Mouse (Mus musculus) kidney, embryonic 14.5 days (tissue): ENCODE measurements at regions not wholly inside any gene's neighbourhood (a gene's known extent, or its start where the extent isn't known, plus 50 kb on each side); places are given as distances from the start of the nearest gene placed in this dataset.

Source experiments
- ATAC-seq: fragments of 200-750 bp; cut with Nextera tagmentation; 2 replicates; pipeline ENCODE4 v1.8.0; 2017; ENCODE audit warnings: moderate number of reproducible peaks, mild to moderate bottlenecking, moderate TSS enrichment, moderate library complexity; ENCODE audit not compliant: low FRiP score, low TSS enrichment
- H3K27ac ChIP-seq: fragments of 300-500 bp; sonication (generic); 2 replicates; pipeline ENCODE4 v1.5.1; 2014; ENCODE audit warnings: low read depth, mild to moderate bottlenecking, low read length, moderate library complexity, mixed read lengths
- H3K27me3 ChIP-seq: fragments of 300-500 bp; sonication (generic); 2 replicates; pipeline ENCODE4 v1.6.1; 2014; ENCODE audit warnings: mild to moderate bottlenecking, low read length; ENCODE audit not compliant: control insufficient read depth, insufficient read depth
- H3K36me3 ChIP-seq: fragments of 300-500 bp; sonication (generic); 2 replicates; pipeline ENCODE4 v1.6.1; 2014; ENCODE audit warnings: low read length, mixed read lengths; ENCODE audit not compliant: control insufficient read depth, insufficient read depth
- H3K4me1 ChIP-seq: fragments of 300-500 bp; sonication (generic); 2 replicates; pipeline ENCODE4 v1.6.1; 2014; ENCODE audit warnings: low read length, mixed read lengths; ENCODE audit not compliant: control insufficient read depth, insufficient read depth
- H3K4me2 ChIP-seq: fragments of 300-500 bp; sonication (generic); replicated peaks from 2 replicates; pipeline ENCODE4 v1.6.1; 2014; ENCODE audit warnings: low read depth, mild to moderate bottlenecking, low read length
- H3K4me3 ChIP-seq: fragments of 300-500 bp; sonication (generic); 2 replicates; pipeline ENCODE4 v1.5.1; 2014; ENCODE audit warnings: mild to moderate bottlenecking, low read length
- H3K9ac ChIP-seq: fragments of 300-500 bp; sonication (generic); 2 replicates; pipeline ENCODE4 v1.6.1; 2014; ENCODE audit warnings: low read depth, mild to moderate bottlenecking, low read length, moderate library complexity
- H3K9me3 ChIP-seq: fragments of 300-500 bp; sonication (generic); 2 replicates; pipeline ENCODE4 v1.6.1; 2016; ENCODE audit warnings: low read length; ENCODE audit not compliant: control insufficient read depth
- WGBS: fragments of 180-500 bp; shearing (Covaris S2); extraction: QIAGEN DNeasy Blood & Tissue Kit; methylation state at CpG from one replicate; pipeline ENCODE4 v1.1.7; 2014; 5-methylcytosine and 5-hydroxymethylcytosine counted together

DNA sequence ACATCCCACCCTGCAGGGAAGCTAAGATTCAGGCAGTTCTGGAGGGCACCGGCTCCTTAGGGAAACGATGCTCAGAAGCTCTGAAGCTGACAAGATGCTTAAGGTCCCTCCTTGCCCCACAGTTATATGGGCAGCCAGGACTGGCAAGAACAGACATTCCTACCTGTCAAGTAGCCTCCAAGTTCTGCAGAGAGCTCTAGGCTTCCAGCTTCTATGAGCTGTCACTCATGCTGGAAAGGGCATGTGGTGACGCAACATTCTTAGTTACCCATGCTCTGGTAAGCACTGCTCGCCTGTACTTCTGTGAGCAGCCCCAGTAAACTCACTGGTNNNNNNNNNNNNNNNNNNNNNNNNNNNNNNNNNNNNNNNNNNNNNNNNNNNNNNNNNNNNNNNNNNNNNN lies 511.3 kb downstream of the 1810013L24Rik start:
- Histone ChIP-seq H3K36me3 (no peaks in the 10 kb centered on the region), H3K9ac (no peak overlapping the region), H3K4me3 (no peak overlapping the region), H3K27me3 (no peaks in the 10 kb centered on the region), H3K27ac (no peak overlapping the region), H3K4me2 (no peak overlapping the region), H3K4me1 (no peaks in the 10 kb centered on the region), H3K9me3 (no peaks in the 10 kb centered on the region)
- no peak for ATAC-seq
- WGBS = 82% methylated on average over 4 of the region's 4 CpGs

DNA sequence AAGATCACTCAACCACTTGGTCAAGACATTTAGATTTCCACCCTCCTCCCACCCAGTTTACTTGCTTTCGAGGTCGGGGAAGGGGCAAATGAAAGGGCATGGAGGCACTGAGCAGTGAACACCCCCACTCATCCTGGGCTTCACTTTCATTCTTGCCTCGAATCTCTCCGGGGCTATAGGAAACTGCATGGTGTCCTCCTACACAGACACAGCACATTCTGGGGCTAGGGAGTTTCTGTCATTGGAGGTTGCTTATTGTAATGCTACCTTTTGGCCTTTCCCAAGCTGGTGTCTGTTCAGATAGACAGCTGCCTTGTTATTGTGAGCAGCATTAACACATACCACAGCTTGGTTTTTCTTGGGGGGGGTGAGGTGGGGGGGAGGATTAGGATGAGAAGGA lies 523.9 kb downstream of the 1810013L24Rik start:
- no peak for ATAC-seq
- Histone ChIP-seq H3K27ac (no peak overlapping the region), H3K4me1 (no peaks in the 10 kb centered on the region), H3K36me3 (no peaks in the 10 kb centered on the region), H3K9me3 (no peaks in the 10 kb centered on the region), H3K4me2 (no peak overlapping the region), H3K9ac (no peak overlapping the region), H3K27me3 (no peaks in the 10 kb centered on the region), H3K4me3 (no peak overlapping the region)
- 29% methylated on average over 4 of the region's 4 CpGs for WGBS

DNA sequence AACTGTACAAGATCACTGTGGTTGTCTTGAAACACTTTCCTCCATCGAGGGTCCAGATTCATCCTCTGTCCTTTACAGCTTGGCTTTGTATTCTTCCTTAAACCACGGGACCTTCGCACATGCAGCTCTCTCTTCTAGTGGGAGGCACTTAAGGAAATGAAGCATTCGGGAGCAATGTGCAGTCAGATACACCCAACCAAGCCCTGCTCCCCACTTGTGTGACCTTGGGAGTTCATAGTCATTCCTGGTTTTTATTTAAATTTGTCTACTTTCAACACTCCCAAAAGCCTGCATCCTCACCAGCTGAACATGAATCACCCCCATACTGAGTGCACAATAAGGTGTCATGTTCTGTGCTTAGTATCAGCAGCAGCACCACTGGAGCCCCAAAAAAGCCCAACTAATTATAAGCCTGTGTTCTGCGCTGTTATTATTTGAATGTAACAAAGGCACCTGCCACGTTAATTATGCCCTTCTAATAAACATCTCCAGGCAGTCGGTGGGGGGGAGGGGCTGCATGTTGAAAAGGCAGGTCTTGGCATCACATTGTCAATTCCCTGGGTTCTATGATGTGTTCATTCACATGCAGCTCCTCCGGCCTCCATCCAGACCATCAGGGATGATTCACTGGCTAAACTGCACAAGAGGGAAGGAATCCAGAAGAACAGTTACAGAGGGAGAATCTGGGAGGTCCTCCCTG lies 524.6 kb downstream of the 1810013L24Rik start:
- no peak for ATAC-seq
- no peak overlapping the region for H3K4me3 ChIP-seq
- no peaks in the 10 kb centered on the region for H3K27me3 ChIP-seq
- no peak overlapping the region for H3K27ac ChIP-seq
- no peak overlapping the region for H3K4me2 ChIP-seq
- H3K9me3 ChIP-seq = no peaks in the 10 kb centered on the region
- 83% methylated on average over 8 of the region's 8 CpGs for WGBS
- no peaks in the 10 kb centered on the region for H3K4me1 ChIP-seq
- no peak overlapping the region for H3K9ac ChIP-seq
- H3K36me3 ChIP-seq = no peaks in the 10 kb centered on the region

DNA sequence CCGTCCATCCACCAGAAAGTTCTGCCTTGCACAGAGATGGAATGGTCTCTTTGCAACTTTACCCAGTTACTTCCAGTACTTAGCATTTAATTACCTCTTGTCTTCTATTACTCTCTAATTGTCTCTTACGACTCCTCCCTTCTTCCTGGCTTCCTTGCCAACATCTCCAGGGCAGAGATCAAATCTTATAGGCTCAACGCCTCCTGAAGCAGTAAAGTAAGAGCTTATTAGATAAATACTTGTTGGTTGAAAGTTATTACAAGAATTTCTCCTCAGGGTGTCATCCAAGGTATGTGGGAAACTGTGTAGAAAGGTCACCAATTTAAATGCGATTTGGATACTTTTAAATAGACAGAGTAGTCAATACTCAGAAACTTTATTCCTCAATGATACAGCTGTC lies 528.8 kb downstream of the 1810013L24Rik start:
- Histone ChIP-seq H3K9ac (no peak overlapping the region), H3K4me1 (no peaks in the 10 kb centered on the region), H3K4me3 (no peak overlapping the region), H3K36me3 (no peaks in the 10 kb centered on the region), H3K9me3 (no peaks in the 10 kb centered on the region), H3K4me2 (no peak overlapping the region), H3K27ac (no peak overlapping the region), H3K27me3 (no peaks in the 10 kb centered on the region)
- WGBS = 66% methylated on average over 4 of the region's 4 CpGs
- no peak for ATAC-seq

DNA sequence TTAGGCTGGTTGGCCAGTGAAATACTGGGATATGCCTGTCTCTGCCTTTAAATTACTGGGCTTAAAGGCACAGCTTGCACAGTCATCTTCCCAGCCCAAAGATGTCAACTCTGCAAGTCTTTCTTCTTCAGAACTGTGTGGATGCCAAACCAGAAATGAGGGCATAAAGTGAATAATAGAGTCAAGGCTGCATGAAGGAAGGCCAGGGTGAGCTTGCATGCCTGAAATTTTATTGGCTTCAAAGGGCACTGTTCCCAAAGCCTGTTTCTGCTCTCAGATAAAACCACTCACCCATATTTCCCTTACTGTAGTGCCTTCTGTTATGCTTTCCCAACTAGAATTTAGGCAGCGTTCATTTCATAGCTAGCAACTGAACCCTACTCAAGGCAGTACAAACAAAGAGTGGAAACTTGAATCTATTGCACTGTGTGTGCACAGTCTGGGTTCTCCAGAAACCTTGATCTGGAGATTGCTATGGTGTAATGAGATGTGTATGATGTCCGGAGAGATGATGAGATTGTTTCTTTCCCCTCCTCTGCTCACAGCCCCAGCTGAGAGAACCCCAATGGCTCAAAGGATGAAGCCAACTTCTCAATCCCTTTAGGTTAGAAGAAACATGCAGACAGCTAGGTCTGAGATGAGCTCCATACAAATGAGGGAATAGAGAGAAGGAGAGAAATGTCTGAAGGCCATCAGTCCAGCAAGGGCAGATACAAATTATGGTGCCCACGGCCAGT lies 529.7 kb downstream of the 1810013L24Rik start:
- H3K27ac ChIP-seq = no peak overlapping the region
- no peaks in the 10 kb centered on the region for H3K4me1 ChIP-seq
- no peak overlapping the region for H3K4me3 ChIP-seq
- H3K9me3 ChIP-seq = no peaks in the 10 kb centered on the region
- H3K36me3 ChIP-seq = no peaks in the 10 kb centered on the region
- no peak overlapping the region for H3K4me2 ChIP-seq
- ATAC-seq = no peak
- no peaks in the 10 kb centered on the region for H3K27me3 ChIP-seq
- no peak overlapping the region for H3K9ac ChIP-seq
- 85% methylated on average over 3 of the region's 3 CpGs for WGBS

DNA sequence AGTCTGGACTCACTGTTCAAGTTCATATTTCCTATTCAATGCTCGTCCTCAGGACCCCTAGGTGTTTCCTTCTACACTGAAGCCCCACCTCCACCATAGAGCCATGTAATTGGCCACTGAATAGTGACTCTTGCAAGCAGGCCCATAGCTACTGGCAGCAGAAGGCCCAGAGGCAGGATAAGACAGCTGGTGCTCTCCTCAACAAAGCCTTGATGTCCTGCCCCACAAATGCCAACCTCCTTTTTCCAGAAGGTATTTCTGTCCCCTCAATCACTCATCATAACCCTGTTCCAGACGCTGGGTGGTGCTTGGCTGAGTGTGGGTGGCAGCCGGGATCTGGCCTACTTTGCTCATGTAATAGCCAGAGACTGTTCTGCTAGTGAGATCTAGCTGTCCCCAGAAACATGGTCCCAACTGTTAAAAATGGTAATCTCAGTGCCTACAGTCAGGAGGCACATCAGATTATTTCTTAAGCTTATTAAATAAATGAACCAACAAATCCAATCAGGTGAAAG lies 530.9 kb downstream of the 1810013L24Rik start:
- H3K4me1 ChIP-seq = no peaks in the 10 kb centered on the region
- no peak for ATAC-seq
- no peaks in the 10 kb centered on the region for H3K27me3 ChIP-seq
- no peak overlapping the region for H3K27ac ChIP-seq
- no peaks in the 10 kb centered on the region for H3K36me3 ChIP-seq
- no peak overlapping the region for H3K4me2 ChIP-seq
- H3K4me3 ChIP-seq = no peak overlapping the region
- H3K9me3 ChIP-seq = no peaks in the 10 kb centered on the region
- 82% methylated on average over 3 of the region's 3 CpGs for WGBS
- H3K9ac ChIP-seq = no peak overlapping the region

DNA sequence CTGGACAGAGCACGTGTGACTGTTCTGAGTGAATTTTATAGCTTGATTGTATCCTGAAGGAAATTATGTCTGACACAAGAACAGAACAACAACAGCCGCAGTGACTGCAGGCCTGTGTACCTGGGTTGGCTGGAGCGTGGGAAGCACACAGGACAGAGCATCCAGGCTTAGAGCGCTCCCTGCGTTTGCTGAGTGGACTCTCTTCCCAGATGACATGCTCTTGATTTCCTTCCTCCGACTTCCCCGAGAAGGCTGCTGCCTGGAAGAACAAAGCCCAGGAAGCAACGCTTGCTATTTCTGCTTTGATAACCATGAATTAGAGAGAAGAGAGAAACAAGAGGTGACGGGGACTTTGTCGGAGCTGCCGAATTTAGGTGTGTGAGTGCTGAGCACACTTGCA lies 532.2 kb downstream of the 1810013L24Rik start:
- no peak for ATAC-seq
- H3K4me1 ChIP-seq = no peaks in the 10 kb centered on the region
- H3K9me3 ChIP-seq = no peaks in the 10 kb centered on the region
- H3K36me3 ChIP-seq = no peaks in the 10 kb centered on the region
- no peaks in the 10 kb centered on the region for H3K27me3 ChIP-seq
- no peak overlapping the region for H3K4me3 ChIP-seq
- no peak overlapping the region for H3K9ac ChIP-seq
- WGBS = 30% methylated on average over 11 of the region's 11 CpGs
- H3K27ac ChIP-seq = no peak overlapping the region
- H3K4me2 ChIP-seq = no peak overlapping the region

DNA sequence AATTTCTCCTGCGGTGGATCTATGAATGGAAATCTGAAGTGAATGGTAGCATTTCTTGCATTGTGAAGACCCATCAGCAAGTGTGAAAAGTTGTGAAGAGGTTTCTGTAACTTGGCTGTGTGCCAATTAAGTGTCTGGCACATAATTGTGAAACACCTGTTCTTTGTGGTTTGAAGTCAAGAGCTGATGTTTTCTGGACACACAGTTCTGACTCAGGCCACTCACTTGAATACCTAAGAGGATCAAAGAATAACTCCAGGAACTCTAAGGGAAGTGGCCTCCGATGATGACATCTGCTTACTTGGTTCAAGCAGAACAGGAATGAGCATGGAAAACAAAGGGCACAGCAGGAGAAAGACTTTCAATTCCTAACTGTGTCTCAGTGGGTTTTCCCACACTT lies 534.2 kb downstream of the 1810013L24Rik start:
- H3K27ac ChIP-seq = no peak overlapping the region
- H3K9me3 ChIP-seq = no peaks in the 10 kb centered on the region
- ATAC-seq = no peak
- H3K4me2 ChIP-seq = no peak overlapping the region
- H3K27me3 ChIP-seq = no peaks in the 10 kb centered on the region
- WGBS = 24% methylated on average over 2 of the region's 2 CpGs
- H3K4me1 ChIP-seq = no peaks in the 10 kb centered on the region
- no peak overlapping the region for H3K9ac ChIP-seq
- H3K4me3 ChIP-seq = no peak overlapping the region
- no peaks in the 10 kb centered on the region for H3K36me3 ChIP-seq

DNA sequence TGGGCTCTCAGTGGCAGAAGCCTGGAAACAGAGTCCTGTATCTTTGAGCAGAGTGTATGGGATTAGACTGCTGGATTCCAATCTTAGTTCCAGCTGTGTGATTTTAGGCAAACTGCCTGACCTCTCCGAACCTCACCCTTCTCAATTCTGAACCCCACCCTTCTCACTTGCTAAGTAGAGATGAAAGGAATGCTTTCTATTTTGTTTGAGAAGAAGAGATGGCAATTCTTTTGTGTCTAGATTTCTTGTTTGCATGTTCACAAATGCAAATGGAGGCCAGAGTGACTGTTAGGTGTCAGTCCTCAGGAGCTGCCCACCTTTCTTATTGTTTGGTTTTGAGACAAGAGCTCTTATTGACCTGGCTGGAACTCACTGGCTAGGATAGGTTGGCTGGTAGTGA lies 561.1 kb downstream of the 1810013L24Rik start:
- Histone ChIP-seq H3K27me3 (no peaks in the 10 kb centered on the region), H3K9me3 (no peaks in the 10 kb centered on the region), H3K27ac (no peak overlapping the region), H3K4me3 (no peak overlapping the region), H3K4me1 (no peaks in the 10 kb centered on the region), H3K36me3 (no peaks in the 10 kb centered on the region), H3K4me2 (no peak overlapping the region), H3K9ac (no peak overlapping the region)
- WGBS = 47% methylated on average over 1 of the region's 1 CpGs
- ATAC-seq = no peak
